Mouse (Mus musculus): ENCODE measurements at regions not wholly inside any gene's neighbourhood (a gene's known extent, or its start where the extent isn't known, plus 50 kb on each side); places are given as distances from the start of the nearest gene placed in this dataset.

DNA sequence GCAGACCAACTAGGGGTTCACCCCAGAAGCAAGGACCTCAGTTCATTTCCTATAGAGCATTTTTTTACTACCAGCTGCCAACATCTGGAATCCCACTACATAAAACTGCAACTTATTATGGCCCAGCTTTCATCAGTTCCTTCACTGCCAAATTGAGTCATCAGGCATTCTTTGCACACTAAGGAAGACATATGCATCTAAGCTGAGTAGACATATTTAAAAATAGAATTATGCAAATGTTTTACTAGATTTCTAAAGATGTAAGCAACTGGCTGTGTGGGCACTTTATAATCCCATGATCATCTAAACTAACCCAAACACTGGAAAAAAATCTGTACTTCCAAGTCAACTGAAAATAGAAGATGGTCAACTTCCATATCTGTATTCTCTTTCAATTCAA is 415.9 kb upstream of the Rarb start:
- no peak for DNase-seq (ENCODE audit: low spot score in 2 of 2)

DNA sequence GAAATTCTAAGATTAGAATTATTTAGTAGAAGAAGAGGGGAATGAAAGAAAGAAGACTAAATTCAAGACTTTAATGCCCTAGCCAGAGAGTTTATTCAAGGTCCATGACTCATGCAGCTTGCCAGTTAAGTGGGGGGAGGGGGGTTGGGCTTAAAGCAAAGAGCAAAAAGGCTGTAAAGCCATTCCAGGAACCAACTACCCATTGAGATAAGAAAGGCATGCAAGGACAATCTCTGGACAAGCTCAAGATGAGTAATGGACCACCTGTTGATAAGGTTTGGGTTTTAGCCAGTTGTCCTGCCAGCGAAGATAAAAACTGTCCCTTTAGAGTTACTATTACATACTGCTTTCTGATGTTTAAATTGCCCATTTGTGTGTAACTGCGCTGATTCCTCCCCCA is 392.5 kb upstream of the Rarb start:
- no peak for DNase-seq (ENCODE audit: low spot score in 2 of 2)

DNA sequence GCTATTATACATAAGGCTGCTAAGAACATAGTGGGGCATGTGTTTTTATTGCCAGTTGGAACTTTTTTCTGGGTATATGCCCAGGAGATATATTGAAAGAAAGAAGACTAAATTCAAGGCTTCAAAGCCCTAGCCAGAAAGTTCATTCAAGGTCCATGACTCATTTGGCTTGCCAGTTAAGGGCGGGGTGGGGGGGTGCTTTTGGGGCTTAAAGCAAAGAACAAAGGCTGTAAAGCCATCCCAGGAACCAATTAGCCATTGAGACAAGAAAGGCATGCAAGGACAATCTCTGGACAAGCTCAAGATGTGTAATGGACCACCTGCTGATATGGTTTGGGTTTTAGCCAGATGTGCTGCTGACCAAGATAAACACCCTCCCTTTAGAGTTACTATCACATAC is 386.7 kb upstream of the Rarb start:
- DNase-seq (ENCODE audit: low spot score in 2 of 2), result no peak

GRCm38 (mm10) chr14:17203251-17204015 is 384.5 kb upstream of the Rarb start:
- DNase-seq (ENCODE audit: low spot score in 2 of 2), result no peak

GRCm38 (mm10) chr14:17192953-17193352 is 374.0 kb upstream of the Rarb start:
- DNase-seq (ENCODE audit: low spot score in 2 of 2), result no peak

DNA sequence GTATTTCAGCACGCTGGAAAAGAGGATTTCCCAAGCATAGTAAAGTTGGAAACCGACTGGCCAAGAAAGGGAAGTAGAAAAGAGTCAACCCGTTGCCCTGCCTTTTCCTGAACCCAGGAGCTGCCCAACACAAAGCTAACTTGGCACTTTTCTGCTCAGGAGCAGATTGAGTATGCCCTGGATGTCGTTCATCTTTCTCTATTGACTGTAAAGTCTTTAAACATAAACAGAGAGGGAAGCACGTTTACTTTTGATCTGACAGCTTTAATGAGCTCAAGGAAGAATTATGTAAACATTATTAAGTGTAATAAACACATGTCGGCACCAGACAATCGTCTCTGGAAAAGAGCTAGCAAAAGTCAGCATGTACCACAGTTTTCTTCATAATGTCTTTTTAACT is 354.3 kb upstream of the Rarb start:
- no peak for DNase-seq (ENCODE audit: low spot score in 2 of 2)

GRCm38 (mm10) chr14:17172330-17173110 is 353.6 kb upstream of the Rarb start:
- DNase-seq (ENCODE audit: low spot score in 2 of 2), result peak; percentile 20 to 43

DNA sequence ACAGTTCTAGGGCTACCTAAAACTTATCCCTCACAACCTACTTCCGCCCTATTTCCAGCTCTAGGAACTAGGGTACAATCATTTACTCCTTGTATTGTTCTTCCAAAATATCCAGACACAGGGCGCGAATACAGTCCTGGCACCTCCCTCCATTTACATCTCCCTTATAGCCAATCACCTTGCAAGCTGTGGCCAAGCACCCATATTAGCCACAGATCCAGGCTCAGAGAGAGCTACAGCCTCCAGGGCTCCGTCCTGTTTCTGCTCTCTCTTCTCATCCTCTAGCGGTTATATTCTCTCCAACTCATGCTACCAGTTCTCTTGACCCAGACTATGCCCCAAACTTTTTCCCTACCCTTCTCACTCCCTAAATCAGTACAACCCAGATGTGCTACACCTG is 352.9 kb upstream of the Rarb start:
- no peak for DNase-seq (ENCODE audit: low spot score in 2 of 2)

- DNase-seq (ENCODE audit: low spot score in 2 of 2), result no peak
Measured at GRCm38 (mm10) chr14:17158324-17158723, 339.4 kb upstream of the Rarb start.

- no peak for DNase-seq (ENCODE audit: low spot score in 2 of 2)
Measured at GRCm38 (mm10) chr14:17156402-17156954, 337.5 kb upstream of the Rarb start.

GRCm38 (mm10) chr14:17120679-17121078 is 301.7 kb upstream of the Rarb start:
- DNase-seq (ENCODE audit: low spot score in 2 of 2), result no peak

GRCm38 (mm10) chr14:17106668-17107067 is 287.7 kb upstream of the Rarb start:
- no peak for DNase-seq (ENCODE audit: low spot score in 2 of 2)

DNA sequence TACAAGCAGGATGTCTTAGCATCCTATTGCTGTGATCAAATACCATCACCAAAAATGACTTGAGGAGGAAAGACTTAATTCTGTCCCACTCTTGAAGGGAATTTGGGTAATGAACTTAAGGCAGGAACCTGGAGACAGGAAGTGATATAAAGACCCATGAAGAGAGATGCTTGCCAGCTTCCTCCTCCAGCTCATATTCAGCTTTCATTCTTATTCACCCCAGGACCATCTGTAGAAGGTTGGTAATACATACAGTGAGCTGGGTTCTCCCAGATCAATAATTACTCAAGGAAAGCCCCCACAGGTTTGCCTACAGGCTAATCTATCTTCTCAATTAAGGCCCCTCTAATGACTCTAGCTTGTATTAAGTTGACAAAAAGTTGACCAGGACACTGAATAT is 283.5 kb upstream of the Rarb start:
- no peak for DNase-seq (ENCODE audit: low spot score in 2 of 2)

GRCm38 (mm10) chr14:17090573-17090937 is 271.6 kb upstream of the Rarb start:
- no peak for DNase-seq (ENCODE audit: low spot score in 2 of 2)

DNA sequence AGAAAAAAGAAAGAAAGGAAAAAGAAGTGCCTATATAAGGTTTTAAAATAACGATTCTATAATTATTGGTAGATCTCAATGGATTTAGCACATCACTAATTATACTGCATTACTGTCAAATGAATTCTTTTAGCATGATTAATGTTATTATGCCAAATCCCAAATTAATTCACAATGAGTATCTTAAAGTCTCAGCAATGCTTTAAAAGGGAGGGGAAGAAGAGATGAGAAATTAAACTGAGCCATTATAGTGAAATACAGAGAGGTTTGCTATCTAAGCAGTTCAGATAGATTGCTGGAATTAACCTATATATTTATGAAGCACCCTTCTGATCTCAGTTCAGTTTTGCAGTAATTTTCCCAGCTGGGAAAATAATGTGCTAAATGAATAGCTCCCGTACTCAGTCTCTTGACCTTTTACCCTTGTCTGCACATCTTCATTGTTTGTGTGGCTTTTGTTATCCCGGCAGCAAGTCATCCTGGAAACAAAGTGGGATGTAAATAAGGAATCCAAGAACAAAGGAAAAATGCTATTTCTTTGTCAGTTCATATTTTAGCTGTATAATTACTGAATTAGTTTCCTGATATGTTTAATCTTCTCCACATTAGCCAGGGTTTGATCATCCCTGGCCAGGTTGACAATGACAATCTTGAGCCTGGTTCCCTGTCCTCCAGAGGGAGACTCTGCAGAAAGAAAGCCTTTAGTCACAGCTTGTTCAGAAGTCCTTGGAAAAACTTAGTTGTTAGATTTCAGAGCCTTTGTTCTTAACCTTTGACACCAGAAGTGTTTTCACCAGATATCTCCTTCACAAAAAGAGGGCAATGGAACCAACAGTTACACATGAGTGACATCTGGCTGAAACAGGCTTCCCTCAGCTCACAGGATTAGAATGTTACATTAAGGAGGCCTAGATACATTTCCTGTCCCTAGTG is 270.9 kb upstream of the Rarb start:
- DNase-seq (ENCODE audit: low spot score in 2 of 2), result no peak

DNA sequence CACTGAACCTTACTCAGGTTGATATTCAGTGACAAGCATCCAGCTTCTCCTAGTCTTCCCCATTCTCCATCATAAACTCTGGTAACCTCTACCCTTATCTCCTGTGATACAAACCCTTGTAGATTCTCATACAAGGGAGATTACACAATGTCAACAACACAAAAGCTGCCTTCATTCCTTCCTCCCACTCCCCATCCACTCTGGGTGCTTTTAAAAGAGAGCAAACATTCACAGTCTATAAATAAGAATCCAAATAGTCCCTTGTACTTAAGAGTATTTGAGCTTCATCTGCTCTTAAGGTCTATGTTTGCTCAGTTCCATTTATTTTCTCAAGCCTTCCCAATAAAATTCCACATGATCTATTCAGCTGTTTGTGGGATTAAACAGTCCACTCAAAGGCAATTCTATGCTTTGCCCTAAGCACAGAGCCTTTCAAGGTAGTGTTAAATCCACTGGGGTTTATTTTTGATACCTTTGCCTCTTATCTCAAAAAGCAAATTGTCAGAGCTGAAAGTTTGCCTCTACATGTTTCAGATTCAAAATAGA is 270.2 kb upstream of the Rarb start:
- DNase-seq (ENCODE audit: low spot score in 2 of 2), result no peak

DNA sequence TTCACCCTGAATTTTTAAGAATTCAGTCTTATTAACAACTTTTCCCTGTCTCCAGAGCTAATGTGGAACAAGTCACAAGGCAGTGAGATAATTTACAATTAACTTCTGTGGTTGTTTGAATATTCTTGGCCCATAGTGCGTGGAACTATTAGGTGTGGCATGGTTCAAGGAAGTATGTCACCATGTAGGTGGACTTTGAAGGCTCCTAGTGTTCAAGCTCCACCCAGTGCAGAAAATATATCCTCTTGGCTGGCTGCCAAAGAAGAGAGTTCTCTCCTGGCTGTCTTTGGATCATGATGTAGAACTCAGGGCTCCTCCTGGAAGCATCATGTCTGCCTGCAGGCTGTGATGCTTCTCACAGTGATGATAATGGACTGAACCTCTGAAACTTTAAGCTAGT is 268.9 kb upstream of the Rarb start:
- no peak for DNase-seq (ENCODE audit: low spot score in 2 of 2)

GRCm38 (mm10) chr14:17083907-17084306 is 265.0 kb upstream of the Rarb start:
- no peak for DNase-seq (ENCODE audit: low spot score in 2 of 2)

- no peak for DNase-seq (ENCODE audit: low spot score in 2 of 2)
Measured at GRCm38 (mm10) chr14:17081904-17082303, 262.9 kb upstream of the Rarb start.

GRCm38 (mm10) chr14:17079513-17079912 is 260.6 kb upstream of the Rarb start:
- no peak for DNase-seq (ENCODE audit: low spot score in 2 of 2)

GRCm38 (mm10) chr14:17061358-17061757 is 242.4 kb upstream of the Rarb start:
- DNase-seq (ENCODE audit: low spot score in 2 of 2), result no peak

- no peak for DNase-seq (ENCODE audit: low spot score in 2 of 2)
Measured at GRCm38 (mm10) chr14:17058438-17058837, 239.5 kb upstream of the Rarb start.
